Mouse (Mus musculus) midbrain, postnatal 0 days (tissue): Measurements from ENCODE around the gene Sun2. TPM values are rescaled to one million over a fixed set of nuclear protein-coding genes. Genes with fewer than 3 reads are reported as not detected.
A peak's percentile ranks its signal among the peaks of the same experiment; 100 is the strongest.

Source experiments
- ATAC-seq: fragments of 200-750 bp; cut with Nextera tagmentation; 2 replicates; pipeline ENCODE4 v1.8.0; 2017; ENCODE audit warnings: moderate number of reproducible peaks, mild to moderate bottlenecking, moderate TSS enrichment, moderate library complexity; ENCODE audit not compliant: low FRiP score
- DNase-seq: peaks from one replicate; pipeline ENCODE4 v3.0.0-alpha.2; 2015; ENCODE audit warnings: low spot score
- H3K27ac ChIP-seq: fragments of 300-500 bp; sonication (generic); 2 replicates; pipeline ENCODE4 v1.5.1; 2014; ENCODE audit warnings: low read depth, mild to moderate bottlenecking, low read length, mixed read lengths
- H3K27me3 ChIP-seq: fragments of 300-500 bp; sonication (generic); 2 replicates; pipeline ENCODE4 v1.6.1; 2014; ENCODE audit warnings: low read length, control low read depth, mixed read lengths; ENCODE audit not compliant: insufficient read depth
- H3K36me3 ChIP-seq: fragments of 300-500 bp; sonication (generic); 2 replicates; pipeline ENCODE4 v1.6.1; 2014; ENCODE audit warnings: low read length, control low read depth, mixed read lengths; ENCODE audit not compliant: insufficient read depth
- H3K4me1 ChIP-seq: fragments of 300-500 bp; sonication (generic); 2 replicates; pipeline ENCODE4 v1.6.1; 2014; ENCODE audit warnings: mild to moderate bottlenecking, control low read depth, antibody characterized with exemption, low read length, mixed read lengths; ENCODE audit not compliant: insufficient read depth
- H3K4me2 ChIP-seq: fragments of 300-500 bp; sonication (generic); 2 replicates; pipeline ENCODE4 v1.6.1; 2014; ENCODE audit warnings: low read depth, mild to moderate bottlenecking, low read length, mixed read lengths; ENCODE audit not compliant: poor library complexity, severe bottlenecking
- H3K4me3 ChIP-seq: fragments of 300-500 bp; sonication (generic); 2 replicates; pipeline ENCODE4 v1.5.1; 2014; ENCODE audit warnings: low read depth, mild to moderate bottlenecking, low read length, moderate library complexity
- H3K9ac ChIP-seq: fragments of 300-500 bp; sonication (generic); replicated peaks from 2 replicates; pipeline ENCODE4 v1.6.1; 2014; ENCODE audit warnings: mild to moderate bottlenecking, low read length, moderate library complexity, mixed read lengths; ENCODE audit not compliant: poor library complexity, severe bottlenecking
- H3K9me3 ChIP-seq: fragments of 300-500 bp; sonication (generic); 2 replicates; pipeline ENCODE4 v1.6.1; 2016; ENCODE audit warnings: low read length, control low read depth
- CTCF ChIP-seq: IDR thresholded peaks from 2 replicates; pipeline ENCODE4 v1.5.1; 2016; ENCODE audit warnings: antibody characterized with exemption, mild to moderate bottlenecking
- WGBS: fragments of 180-500 bp; shearing (Covaris S2); extraction: QIAGEN DNeasy Blood & Tissue Kit; methylation state at CpG from one replicate; pipeline ENCODE4 v1.1.7; 2014; 5-methylcytosine and 5-hydroxymethylcytosine counted together
- polyA plus RNA-seq: library from polyadenylated mRNA; unstranded; fragments of >200 nt; fragmentation: Nextera tagmentation; extraction: Ambion mirVana; gene quantifications from 2 replicates; pipeline ENCODE4 v1.2.1, GENCODE M21; 2015
- total RNA-seq: library from RNA; depleted of rRNA; stranded (reverse); fragments of >200 nt; gene quantifications from 2 replicates; pipeline ENCODE4 v1.2.3, GENCODE M21; 2014

The Sun2 gene
- total and polyA plus RNA-seq, 2 experiments from 2014 or later, result 3.1 to 33.7 TPM

DNA sequence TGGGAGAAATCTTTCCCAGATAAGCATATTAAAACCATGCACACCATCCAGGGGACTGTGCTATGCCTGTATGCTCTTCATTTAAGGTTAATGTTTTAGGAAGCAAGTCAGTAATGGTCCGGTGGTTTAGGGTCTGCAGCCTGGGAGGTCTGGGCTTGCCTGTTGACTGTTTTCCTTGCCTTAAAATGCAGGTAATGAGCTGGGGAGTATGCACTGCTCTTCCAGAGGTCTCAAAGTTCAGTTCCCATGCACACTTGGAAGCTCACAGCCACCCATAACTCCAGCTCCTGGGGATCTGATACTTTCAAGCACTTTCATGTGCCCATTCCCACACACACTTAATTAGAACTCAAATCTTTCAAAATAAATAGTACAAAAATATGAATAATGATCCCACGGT, 45.8 kb downstream of the Sun2 start:
- Histone ChIP-seq H3K27ac (no peak overlapping the region), H3K4me2 (no peak overlapping the region), H3K27me3 (no peaks in the 10 kb centered on the region), H3K4me1 (peaks cover 9% of the 10 kb centered on the region; the same call in 1 of the 2 replicates), H3K9me3 (no peaks in the 10 kb centered on the region), H3K36me3 (0 out of 2 replicates have a peak, but pooled peaks cover 3% of the 10 kb centered on the region), H3K4me3 (no peak overlapping the region), H3K9ac (no peak overlapping the region)
- TF ChIP-seq CTCF, result no peak
- no peak for ATAC-seq
- WGBS, result 91% methylated on average over 2 of the region's 2 CpGs
- DNase-seq, result no peak

DNA sequence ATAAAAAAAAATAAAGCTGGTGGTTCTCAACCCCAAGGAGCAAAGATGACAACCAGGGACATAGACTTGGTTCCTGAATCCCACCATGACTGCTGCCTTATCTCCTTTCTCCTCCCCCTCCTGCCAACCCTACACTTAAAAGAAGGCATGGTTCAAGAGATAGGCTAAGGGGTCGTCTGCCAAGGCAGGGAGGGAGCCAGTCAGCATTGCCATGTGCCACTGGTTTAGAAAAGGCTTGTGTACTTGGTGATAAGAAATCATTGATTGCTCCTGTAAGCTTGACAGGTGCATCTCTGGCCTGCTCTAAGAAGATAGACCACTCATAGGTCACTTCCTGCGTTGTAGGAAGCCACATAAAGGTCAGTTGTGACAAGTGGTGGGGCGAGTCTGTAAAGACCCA, 46.8 kb downstream of the Sun2 start:
- Histone ChIP-seq H3K9me3 (no peaks in the 10 kb centered on the region), H3K27me3 (no peaks in the 10 kb centered on the region), H3K9ac (no peak overlapping the region), H3K4me3 (no peak overlapping the region), H3K4me1 (peaks cover 10% of the 10 kb centered on the region; the same call in 1 of the 2 replicates), H3K36me3 (0 out of 2 replicates have a peak, but pooled peaks cover 3% of the 10 kb centered on the region), H3K27ac (no peak overlapping the region), H3K4me2 (no peak overlapping the region)
- 79% methylated on average over 3 of the region's 3 CpGs for WGBS
- DNase-seq (no peak), ATAC-seq (no peak)
- no peak for TF ChIP-seq CTCF

- no peak for DNase-seq
- Histone ChIP-seq H3K4me1 (peaks cover 10% of the 10 kb centered on the region; the same call in 1 of the 2 replicates), H3K4me2 (no peak overlapping the region), H3K36me3 (0 out of 2 replicates have a peak, but pooled peaks cover 3% of the 10 kb centered on the region), H3K9ac (no peak overlapping the region), H3K27me3 (no peaks in the 10 kb centered on the region), H3K4me3 (no peak overlapping the region), H3K27ac (no peak overlapping the region), H3K9me3 (no peaks in the 10 kb centered on the region)
- 81% methylated on average over 4 of the region's 4 CpGs for WGBS
- no peak for TF ChIP-seq CTCF
- ATAC-seq, result no peak
Measured at GRCm38 (mm10) chr15:79694512-79694911, 47.8 kb downstream of the Sun2 start.

- no peaks in the 10 kb centered on the region for H3K27me3 ChIP-seq
- no peaks in the 10 kb centered on the region for H3K9me3 ChIP-seq
- no peak overlapping the region for H3K9ac ChIP-seq
- H3K36me3 ChIP-seq, result 0 out of 2 replicates have a peak, but pooled peaks cover 3% of the 10 kb centered on the region
- no peak for DNase-seq
- 93% methylated on average over 11 of the region's 11 CpGs for WGBS
- TF ChIP-seq CTCF, result no peak
- H3K4me3 ChIP-seq, result no peak overlapping the region
- H3K4me2 ChIP-seq, result no peak overlapping the region
- no peak for ATAC-seq
- H3K27ac ChIP-seq, result no peak overlapping the region
- H3K4me1 ChIP-seq, result peaks cover 10% of the 10 kb centered on the region; the same call in 1 of the 2 replicates
Measured at GRCm38 (mm10) chr15:79693740-79694139, 48.6 kb downstream of the Sun2 start.

- TF ChIP-seq CTCF, result no peak
- no peaks in the 10 kb centered on the region for H3K9me3 ChIP-seq
- 65% methylated on average over 5 of the region's 5 CpGs for WGBS
- H3K36me3 ChIP-seq, result 0 out of 2 replicates have a peak, but pooled peaks cover 3% of the 10 kb centered on the region
- no peak overlapping the region for H3K4me3 ChIP-seq
- H3K27me3 ChIP-seq, result no peaks in the 10 kb centered on the region
- no peak overlapping the region for H3K27ac ChIP-seq
- DNase-seq, result no peak
- no peak overlapping the region for H3K9ac ChIP-seq
- H3K4me2 ChIP-seq, result no peak overlapping the region
- ATAC-seq, result no peak
- peaks cover 10% of the 10 kb centered on the region; the same call in 1 of the 2 replicates for H3K4me1 ChIP-seq
Measured at GRCm38 (mm10) chr15:79692334-79692733, 50.0 kb downstream of the Sun2 start.

GRCm38 (mm10) chr15:79691023-79691508, 51.3 kb downstream of the Sun2 start:
- peak; percentile 18 for ATAC-seq
- DNase-seq, result no peak

More at GRCm38 (mm10) chr15:79691023-79691508, 51.3 kb downstream of the Sun2 start:
- Histone ChIP-seq H3K4me2 (peak overlapping the region; percentile 95), H3K9me3 (no peaks in the 10 kb centered on the region), H3K9ac (peak overlapping the region; percentile 93), H3K4me3 (peak overlapping the region; percentile 89), H3K27me3 (no peaks in the 10 kb centered on the region), H3K4me1 (peaks cover 11% of the 10 kb centered on the region; the same call in 1 of the 2 replicates), H3K27ac (peak overlapping the region; percentile 80), H3K36me3 (0 out of 2 replicates have a peak, but pooled peaks cover under 1% of the 10 kb centered on the region)
- 2% methylated on average over 44 of the region's 53 CpGs for WGBS
- TF ChIP-seq CTCF, result no peak
